15 mouse cellular contexts compared by ENCODE assay signal in genomic region chr2:35684005-35684404, GRCm38 (mm10).
DNase-seq lines count a peak whose midpoint lies in the region; ATAC-seq and TF ChIP-seq lines count a peak whose summit lies in the region.
"Had no signal": no experiment of that assay in that cellular context is flagged by ENCODE, and none has a peak within 500 bp of the region (broad histone marks: within the 10 kb centered on the region; RNA-seq: fewer than 3 reads in every experiment).

No protein-coding gene starts in this region.

- H3K36me3 ChIP-seq in heart, embryonic 14.5 days (ENCODE audit: control insufficient read depth, insufficient read depth, low read length): peaks cover 3% of the 10 kb centered on the region; the same call in 1 of the 2 replicates
- no peaks in the 10 kb centered on the region for H3K36me3 ChIP-seq in lung, embryonic 15.5 days
- no peaks in the 10 kb centered on the region for H3K36me3 ChIP-seq in hindbrain, postnatal 0 days (ENCODE audit: insufficient read depth, low read length)
- H3K36me3 ChIP-seq: embryonic facial prominence, embryonic 12.5 days; midbrain, embryonic 12.5 days had no signal

- no peak for DNase-seq in heart, postnatal 14 days
- DNase-seq in lung, adult 18-20 months: no peak
- DNase-seq in brain, embryonic 14.5 days (ENCODE audit: low read depth): peak; percentile 83
- no peak for DNase-seq in hindbrain, postnatal 0 days (ENCODE audit: low spot score)
- no peak for DNase-seq in urinary bladder, adult 2 months (ENCODE audit: low spot score)
- DNase-seq in layer of hippocampus, adult 9-10 months (ENCODE audit: low spot score): no peak
- DNase-seq: adrenal gland, postnatal 36 days; cerebellum, adult 8-10 months; liver, postnatal 0 days; thymus, postnatal 14 days had no signal

- H3K27me3 ChIP-seq in heart, embryonic 14.5 days (ENCODE audit: control insufficient read depth, insufficient read depth, low read length): no peaks in the 10 kb centered on the region
- H3K27me3 ChIP-seq in lung, embryonic 15.5 days: no peaks in the 10 kb centered on the region
- no peaks in the 10 kb centered on the region for H3K27me3 ChIP-seq in hindbrain, postnatal 0 days (ENCODE audit: insufficient read depth, low read length)
- H3K27me3 ChIP-seq: embryonic facial prominence, embryonic 12.5 days; midbrain, embryonic 12.5 days; Patski had no signal

- intact Hi-C loops in heart, postnatal 14 days (cut with DNase I): no loop called here

- ATAC-seq in heart, embryonic 14.5 days (ENCODE audit: insufficient number of reproducible peaks, insufficient read depth, low FRiP score, low read depth): peak; percentile 58
- ATAC-seq in lung, embryonic 15.5 days (ENCODE audit: borderline replicate concordance, extremely low read depth, low FRiP score, low TSS enrichment): no peak
- peak; percentile 13; the same call in 1 of the 2 replicates for ATAC-seq in hindbrain, postnatal 0 days
- ATAC-seq: liver, postnatal 0 days; Patski had no signal

- H3K4me1 ChIP-seq in heart, embryonic 14.5 days (ENCODE audit: control insufficient read depth in 2 of 2, insufficient read depth in 2 of 2, low read length in 2 of 2): peaks cover 78 to 99% of the 10 kb centered on the region in 2 experiments
- H3K4me1 ChIP-seq in lung, embryonic 15.5 days: peaks cover 93% of the 10 kb centered on the region
- peaks cover 37% of the 10 kb centered on the region for H3K4me1 ChIP-seq in hindbrain, postnatal 0 days (ENCODE audit: insufficient read depth, low read length)

- 0% methylated on average over 3 of the region's 3 CpGs for WGBS in heart, embryonic 14.5 days
- 14% methylated on average over 3 of the region's 3 CpGs for WGBS in lung, embryonic 15.5 days
- 11% methylated on average over 3 of the region's 3 CpGs for WGBS in hindbrain, postnatal 0 days

- peak overlapping the region; percentile 48 for H3K4me2 ChIP-seq in heart, embryonic 14.5 days (ENCODE audit: low read length)
- H3K4me2 ChIP-seq in lung, embryonic 15.5 days: no peak overlapping the region
- H3K4me2 ChIP-seq in hindbrain, postnatal 0 days (ENCODE audit: low read depth, low read length): no peak overlapping the region
- H3K4me2 ChIP-seq: embryonic facial prominence, embryonic 12.5 days; midbrain, embryonic 12.5 days had no signal

- TF ChIP-seq CTCF in brain, embryonic 14.5 days (IDR thresholded peaks at IDR 0.05; ENCODE audit: borderline replicate concordance, extremely low read depth, insufficient read depth, insufficient read length): no peak
- no peak for TF ChIP-seq CTCF in hindbrain, postnatal 0 days (IDR thresholded peaks at IDR 0.05; ENCODE audit: low read depth)

- H3K27ac ChIP-seq in heart, embryonic 14.5 days (replicated peaks in 1 of 2; ENCODE audit: control insufficient read depth in 1 of 2, insufficient read depth in 1 of 2, low read depth in 2 of 2, low read length in 2 of 2): peak overlapping the region; percentile 93
- peak overlapping the region; percentile 51; the same call in 1 of the 2 replicates for H3K27ac ChIP-seq in lung, embryonic 15.5 days
- 0 out of 2 replicates have a peak overlapping the region, but pooled peaks have one; percentile 32 for H3K27ac ChIP-seq in hindbrain, postnatal 0 days
- H3K27ac ChIP-seq: embryonic facial prominence, embryonic 12.5 days; midbrain, embryonic 12.5 days had no signal

- peak overlapping the region; percentile 60 for H3K9ac ChIP-seq in heart, embryonic 14.5 days (ENCODE audit: low read length)
- no peak overlapping the region for H3K9ac ChIP-seq in lung, embryonic 15.5 days
- H3K9ac ChIP-seq in hindbrain, postnatal 0 days (replicated peaks; ENCODE audit: low read length): no peak overlapping the region
- H3K9ac ChIP-seq: embryonic facial prominence, embryonic 12.5 days; liver, postnatal 0 days; midbrain, embryonic 12.5 days had no signal

- no peaks in the 10 kb centered on the region for H3K9me3 ChIP-seq in heart, embryonic 14.5 days (ENCODE audit: control insufficient read depth, low read length)
- no peaks in the 10 kb centered on the region for H3K9me3 ChIP-seq in lung, embryonic 15.5 days
- no peaks in the 10 kb centered on the region for H3K9me3 ChIP-seq in hindbrain, postnatal 0 days (ENCODE audit: low read length)
- H3K9me3 ChIP-seq: embryonic facial prominence, embryonic 12.5 days; midbrain, embryonic 12.5 days had no signal

- no peak for TF ChIP-seq POLR2A in brain, embryonic 14.5 days (IDR thresholded peaks at IDR 0.05; ENCODE audit: borderline replicate concordance, extremely low read depth, insufficient read depth, insufficient read length, poor library complexity, severe bottlenecking)

- H3K4me3 ChIP-seq in heart, embryonic 14.5 days (ENCODE audit: control insufficient read depth in 1 of 2, insufficient read depth in 1 of 2, low read depth in 1 of 2, low read length in 2 of 2): no peak overlapping the region
- no peak overlapping the region for H3K4me3 ChIP-seq in lung, embryonic 15.5 days
- no peak overlapping the region for H3K4me3 ChIP-seq in hindbrain, postnatal 0 days (ENCODE audit: low read length)
- H3K4me3 ChIP-seq: embryonic facial prominence, embryonic 12.5 days; midbrain, embryonic 12.5 days had no signal

Comparison
In these comparisons a context has a peak if more than half of its experiments do, and no peak if none do; other contexts are left out.
1. H3K27ac ChIP-seq: peak in every context shown above with its lines; median percentile 93 in heart, embryonic 14.5 days; 51 in lung, embryonic 15.5 days; 32 in hindbrain, postnatal 0 days.